Mouse (Mus musculus) erythroid progenitor cell, adult 5-6 weeks (primary cell): ENCODE measurements around the gene Gm15262. TPM values are rescaled to one million over a fixed set of nuclear protein-coding genes. Genes with fewer than 3 reads are reported as not detected.
"Not testable (repeated sequence)": the region's sequence is repeated elsewhere in the genome, so short reads cannot be mapped to it uniquely, and the experiment has no call there.

Source experiments
- ATAC-seq: replicated peaks from 2 replicates; pipeline ENCODE4 v1.8.0; 2016; ENCODE audit warnings: moderate number of reproducible peaks, mild to moderate bottlenecking, moderate TSS enrichment, inconsistent platforms; ENCODE audit not compliant: poor library complexity, low FRiP score, severe bottlenecking
- total RNA-seq, 2 experiments: library from RNA; stranded (forward) in 1 of 2; stranded (reverse) in 1 of 2; fragments of 150-400 nt in 1 of 2; fragments of 186-747, 209-891 nt in 1 of 2; gene quantifications; 2 replicates each; pipeline versions ENCODE4 v1.2.3 to v1.2.4; 2015 to 2017; ENCODE audit warnings: low replicate concordance in 2 of 2

Gm15262 gene
- total RNA-seq (2015; ENCODE audit: low replicate concordance) (not detected in 2 replicates), total RNA-seq (2017; ENCODE audit: low replicate concordance) (not detected in 2 replicates)

GRCm38 (mm10) chrX:161287156-161287555, at the start of gene Gm15262:
Gene Gm15262, plus strand, starts transcription at chrX:161287456.
- ATAC-seq: not testable (repeated sequence)

- no peak for ATAC-seq
These were observed 20.9 kb downstream of the Gm15262 start for GRCm38 (mm10) chrX:161308131-161308530.

- no peak for ATAC-seq
These were observed 29.2 kb downstream of the Gm15262 start for GRCm38 (mm10) chrX:161316443-161316842.

- ATAC-seq: no peak
These were observed 83.7 kb downstream of the Gm15262 start for GRCm38 (mm10) chrX:161370927-161371326.

GRCm38 (mm10) chrX:161371461-161371860, 84.2 kb downstream of the Gm15262 start:
- no peak for ATAC-seq

- ATAC-seq: no peak
These were observed 88.3 kb downstream of the Gm15262 start for GRCm38 (mm10) chrX:161375568-161375967.

- ATAC-seq: no peak
These were observed 98.5 kb downstream of the Gm15262 start for GRCm38 (mm10) chrX:161385791-161386190.

- ATAC-seq: no peak
These were observed 100.7 kb downstream of the Gm15262 start for GRCm38 (mm10) chrX:161387942-161388341.

GRCm38 (mm10) chrX:161399110-161399509, 111.9 kb downstream of the Gm15262 start:
- no peak for ATAC-seq

GRCm38 (mm10) chrX:161411151-161411550, 123.9 kb downstream of the Gm15262 start:
- ATAC-seq: no peak

Other genes with a start within 250 kb of the Gm15262 start
- 1.4 and 5.9 TPM in 2 replicates for gene Scml2, start 170.3 kb upstream of the Gm15262 start, total RNA-seq (2015; ENCODE audit: low replicate concordance)
- gene Scml2, start 170.3 kb upstream of the Gm15262 start, total RNA-seq (2017; ENCODE audit: low replicate concordance): 0.68 and 3.9 TPM in 2 replicates